Mouse (Mus musculus) testis, adult 2 months (tissue): ENCODE data around the gene Cyp2d26. TPM values are rescaled to one million over a fixed set of nuclear protein-coding genes. Genes with fewer than 3 reads are reported as not detected.

Experiments used
- H3K27ac ChIP-seq: fragments of 200-500 bp; 2 replicates; pipeline ENCODE4 v1.5.1; 2012; ENCODE audit warnings: low read depth, low read length; ENCODE audit not compliant: control insufficient read depth, insufficient read depth
- H3K27me3 ChIP-seq: fragments of 200-500 bp; 2 replicates; pipeline ENCODE4 v1.6.1; 2012; ENCODE audit warnings: mild to moderate bottlenecking, low read length, moderate library complexity; ENCODE audit not compliant: control insufficient read depth, insufficient read depth
- H3K36me3 ChIP-seq: fragments of 200-500 bp; 2 replicates; pipeline ENCODE4 v1.6.1; 2012; ENCODE audit warnings: mild to moderate bottlenecking, low read length; ENCODE audit not compliant: control insufficient read depth, insufficient read depth
- H3K4me1 ChIP-seq: fragments of 200-500 bp; 2 replicates; pipeline ENCODE4 v1.6.1; 2012; ENCODE audit warnings: low read length; ENCODE audit not compliant: control insufficient read depth, insufficient read depth
- H3K4me3 ChIP-seq: fragments of 200-500 bp; 2 replicates; pipeline ENCODE4 v1.5.1; 2012; ENCODE audit warnings: low read depth, mild to moderate bottlenecking, low read length, moderate library complexity, mixed read lengths; ENCODE audit not compliant: control insufficient read depth
- CTCF ChIP-seq: fragments of 200-500 bp; IDR thresholded peaks from 2 replicates; pipeline ENCODE4 v1.5.1; 2012; ENCODE audit warnings: low read depth, mild to moderate bottlenecking, inconsistent platforms, low read length, moderate library complexity; ENCODE audit not compliant: control insufficient read depth, insufficient read depth, insufficient replicate concordance
- POLR2A ChIP-seq: fragments of 200-500 bp; IDR thresholded peaks from 2 replicates; pipeline ENCODE4 v1.6.1; 2012; ENCODE audit warnings: low read depth, mild to moderate bottlenecking, inconsistent platforms, low read length, moderate library complexity; ENCODE audit not compliant: control insufficient read depth
- polyA plus RNA-seq: library from polyadenylated mRNA; depleted of rRNA; stranded (reverse); fragments of >200 nt; gene quantifications from 2 replicates; pipeline ENCODE4 v1.2.3, GENCODE M21; 2012; rRNA removed

Gene Cyp2d26
- polyA plus RNA-seq = 28.8 and 33.4 TPM in 2 replicates

DNA sequence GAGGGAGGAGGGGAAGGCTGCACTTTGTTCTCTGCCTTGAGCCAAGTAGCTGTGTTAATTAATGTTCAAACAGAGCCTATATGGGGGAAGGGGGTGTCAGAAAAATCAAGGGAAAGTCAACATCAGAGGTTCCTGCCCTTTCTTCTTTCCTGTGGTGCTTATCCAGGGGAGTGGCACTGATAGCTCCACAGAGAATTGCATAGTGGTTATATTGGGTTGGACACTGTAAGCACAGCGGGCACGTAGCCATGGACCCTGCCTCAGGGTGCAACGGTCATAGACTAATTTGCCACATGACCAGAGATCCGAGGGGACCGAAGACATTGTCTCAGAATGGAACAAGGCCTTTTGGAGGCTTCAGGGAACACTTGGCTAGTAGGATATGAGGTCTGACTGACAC lies at the start of gene Cyp2d26:
TSS of gene Cyp2d26 (minus strand) at position 18 of the 400 bp plus-strand sequence.
- Histone ChIP-seq H3K27ac (peak within 1 kb of the TSS; percentile 76), H3K4me3 (peak within 1 kb of the TSS; percentile 49), H3K36me3 (no peaks in the 10 kb centered on the region), H3K4me1 (peaks cover 6% of the 10 kb centered on the region; the same call in 1 of the 2 replicates), H3K27me3 (no peaks in the 10 kb centered on the region)
- no peak for TF ChIP-seq POLR2A
- TF ChIP-seq CTCF = no peak

- Histone ChIP-seq H3K4me1 (no peaks in the 10 kb centered on the region), H3K27me3 (no peaks in the 10 kb centered on the region), H3K4me3 (no peak overlapping the region), H3K36me3 (no peaks in the 10 kb centered on the region), H3K27ac (no peak overlapping the region)
- TF ChIP-seq POLR2A = no peak
- TF ChIP-seq CTCF = no peak
These were observed 45.1 kb upstream of the Cyp2d26 start for GRCm38 (mm10) chr15:82839146-82839545.

GRCm38 (mm10) chr15:82829917-82830316 lies 35.8 kb upstream of the Cyp2d26 start:
- H3K27me3 ChIP-seq = no peaks in the 10 kb centered on the region
- H3K36me3 ChIP-seq = no peaks in the 10 kb centered on the region
- H3K4me3 ChIP-seq = no peak overlapping the region
- no peak overlapping the region for H3K27ac ChIP-seq
- no peaks in the 10 kb centered on the region for H3K4me1 ChIP-seq
- no peak for TF ChIP-seq POLR2A
- no peak for TF ChIP-seq CTCF

DNA sequence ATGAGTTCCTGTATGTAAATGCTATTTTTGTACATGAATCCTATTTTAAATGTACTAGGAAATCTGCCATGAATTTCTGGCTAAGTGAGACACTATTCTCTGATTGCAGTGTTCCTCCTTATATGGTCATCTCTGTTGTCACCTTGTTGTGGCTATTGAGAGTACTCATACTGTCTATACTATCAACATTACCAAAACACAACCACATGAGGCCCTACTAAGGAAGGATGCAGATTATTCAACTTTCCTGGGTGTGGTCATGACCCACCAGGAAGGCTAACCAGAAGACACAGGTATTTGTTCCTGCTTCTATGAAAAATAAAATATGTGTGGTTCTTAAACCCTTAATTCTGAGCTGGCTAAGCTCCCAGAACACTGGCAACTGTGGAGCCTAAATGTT lies 31.8 kb upstream of the Cyp2d26 start:
- TF ChIP-seq CTCF = no peak
- no peak for TF ChIP-seq POLR2A
- Histone ChIP-seq H3K4me1 (no peaks in the 10 kb centered on the region), H3K4me3 (no peak overlapping the region), H3K27me3 (no peaks in the 10 kb centered on the region), H3K36me3 (no peaks in the 10 kb centered on the region), H3K27ac (no peak overlapping the region)

DNA sequence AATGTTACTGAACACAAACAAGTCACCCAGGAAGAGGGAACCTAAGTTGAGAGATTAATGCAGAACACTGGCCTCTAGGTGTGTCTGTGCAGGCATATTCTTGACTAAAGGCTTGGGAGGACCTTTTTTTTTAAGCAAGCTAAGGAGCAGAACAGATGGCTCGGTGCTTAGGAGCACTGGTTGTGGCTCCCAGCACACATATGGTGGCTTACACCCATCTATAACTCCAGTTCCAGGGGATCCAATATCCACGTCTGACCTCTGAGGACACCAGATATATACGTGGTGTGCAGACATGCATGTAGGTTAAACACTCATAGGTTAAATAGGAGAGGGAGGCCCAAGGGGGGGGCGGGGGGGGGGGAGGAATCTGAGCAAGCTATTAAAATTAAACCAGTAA lies 28.3 kb upstream of the Cyp2d26 start:
- no peaks in the 10 kb centered on the region for H3K27me3 ChIP-seq
- no peak overlapping the region for H3K4me3 ChIP-seq
- no peaks in the 10 kb centered on the region; the same call in 1 of the 2 replicates for H3K36me3 ChIP-seq
- H3K27ac ChIP-seq = no peak overlapping the region
- no peaks in the 10 kb centered on the region for H3K4me1 ChIP-seq
- TF ChIP-seq POLR2A (no peak), CTCF (no peak)

DNA sequence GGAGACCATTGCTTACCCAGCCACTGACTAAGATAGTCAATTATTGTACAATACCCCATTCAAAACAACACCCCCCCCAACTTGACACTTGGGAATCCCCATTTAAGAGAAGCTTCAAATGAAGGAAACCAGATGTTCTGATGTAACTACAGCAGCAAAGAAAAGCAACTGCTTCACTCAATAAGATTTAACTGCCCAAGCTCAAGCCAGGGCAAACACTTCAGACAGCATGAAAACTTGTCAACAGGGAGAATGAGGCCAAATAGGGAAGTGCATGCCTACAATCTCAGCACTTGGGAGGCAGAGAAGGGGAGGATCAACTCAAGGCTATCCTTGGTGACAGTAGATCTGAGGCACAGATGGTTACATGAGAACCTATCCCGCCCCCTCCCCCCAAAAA lies 27.6 kb upstream of the Cyp2d26 start:
- no peak overlapping the region for H3K27ac ChIP-seq
- no peaks in the 10 kb centered on the region for H3K27me3 ChIP-seq
- H3K4me1 ChIP-seq = no peaks in the 10 kb centered on the region
- TF ChIP-seq POLR2A (no peak), CTCF (no peak)
- H3K36me3 ChIP-seq = no peaks in the 10 kb centered on the region; the same call in 1 of the 2 replicates
- H3K4me3 ChIP-seq = no peak overlapping the region

DNA sequence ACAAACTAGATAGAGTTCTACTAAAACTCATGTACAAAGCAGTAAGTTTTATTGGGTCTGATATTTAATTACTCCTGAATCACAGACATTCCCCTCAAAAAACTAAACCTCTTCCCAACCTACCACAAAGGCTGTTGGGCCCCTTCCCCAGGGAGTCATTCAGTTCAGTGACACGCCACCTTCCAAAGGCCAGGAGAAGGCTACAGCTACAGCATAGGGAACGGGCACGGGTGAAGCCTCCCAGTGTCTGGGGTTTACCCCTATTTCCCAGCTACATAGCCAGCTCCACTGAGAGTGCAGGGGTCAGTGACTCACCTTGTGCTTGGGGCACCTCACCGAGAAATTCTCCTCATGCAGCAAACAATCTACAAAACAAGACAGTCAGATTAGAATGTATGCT lies 21.2 kb upstream of the Cyp2d26 start:
- H3K27me3 ChIP-seq = no peaks in the 10 kb centered on the region
- no peak overlapping the region for H3K4me3 ChIP-seq
- TF ChIP-seq POLR2A (no peak), CTCF (no peak)
- H3K4me1 ChIP-seq = no peaks in the 10 kb centered on the region
- H3K27ac ChIP-seq = no peak overlapping the region
- no peaks in the 10 kb centered on the region; the same call in 1 of the 2 replicates for H3K36me3 ChIP-seq

DNA sequence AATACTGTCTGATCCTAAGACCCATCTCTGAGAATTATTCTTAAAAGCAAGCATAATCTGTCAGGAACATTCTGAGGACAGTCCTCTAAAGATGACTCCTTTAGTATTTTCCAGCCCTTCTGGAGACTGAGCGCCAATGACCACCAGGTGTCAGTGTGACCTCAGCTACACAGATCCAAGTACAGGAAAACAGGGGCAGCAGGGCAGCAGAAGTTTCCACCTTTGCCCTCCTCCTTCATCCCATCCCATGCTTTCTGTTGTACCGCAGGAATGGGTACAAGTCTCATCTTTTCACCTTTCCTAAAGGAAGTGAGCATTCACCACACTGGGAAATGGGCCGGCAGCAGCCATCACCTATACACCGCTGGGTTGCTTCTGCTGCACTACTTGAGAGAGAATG lies 20.7 kb upstream of the Cyp2d26 start:
- Histone ChIP-seq H3K27ac (no peak overlapping the region), H3K4me1 (no peaks in the 10 kb centered on the region), H3K36me3 (no peaks in the 10 kb centered on the region; the same call in 1 of the 2 replicates), H3K27me3 (no peaks in the 10 kb centered on the region), H3K4me3 (no peak overlapping the region)
- TF ChIP-seq POLR2A = no peak
- peak; percentile 54; the same call in 1 of the 2 replicates for TF ChIP-seq CTCF
